Mouse (Mus musculus) kidney, postnatal 25 days (tissue): Measurements from ENCODE around the gene Col27a1.

Experiments used
- DNase-seq, 2 experiments: peaks; one replicate each; pipeline ENCODE4 v3.0.0; 2021; ENCODE audit warnings: mixed read lengths in 2 of 2

Col27a1 gene

DNA sequence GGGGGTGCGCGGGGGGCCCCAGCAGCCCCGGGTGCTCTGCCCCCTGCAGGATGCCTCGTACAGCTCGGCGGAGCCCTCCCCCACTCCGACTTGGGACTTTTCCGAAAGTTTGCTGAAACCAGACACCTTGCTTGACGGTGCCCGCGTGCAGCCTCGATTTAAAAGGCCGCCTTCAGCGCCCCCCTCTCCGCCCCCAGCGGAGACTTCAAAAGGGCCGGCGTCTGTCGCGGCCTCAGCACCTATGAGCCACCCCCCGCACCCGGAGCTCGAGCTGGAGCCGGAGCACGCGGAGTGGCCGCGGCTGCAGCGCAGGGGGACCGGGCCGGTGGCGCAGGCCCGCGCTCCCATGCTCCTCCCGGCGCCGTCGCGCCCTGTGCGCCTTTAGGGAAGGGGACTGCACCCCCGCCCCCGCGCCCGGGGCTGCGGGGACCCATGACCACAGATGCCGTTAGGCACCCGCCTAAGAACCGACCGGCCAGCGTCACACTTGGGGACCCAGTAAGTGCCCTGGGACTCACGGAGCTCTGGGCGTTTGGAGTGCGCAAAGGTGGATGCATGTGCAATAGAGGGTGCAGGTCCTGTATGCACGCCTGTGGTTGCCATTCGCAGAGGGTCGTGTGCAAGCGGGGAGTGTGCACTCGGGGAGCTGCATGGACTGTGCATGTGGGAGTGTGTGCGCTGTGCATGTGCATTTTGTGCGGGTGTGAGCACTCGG lies at the start of gene Col27a1:
Gene Col27a1, plus strand, starts transcription at position 98 of the 715 bp plus-strand sequence.
- DNase-seq = no peak

DNA sequence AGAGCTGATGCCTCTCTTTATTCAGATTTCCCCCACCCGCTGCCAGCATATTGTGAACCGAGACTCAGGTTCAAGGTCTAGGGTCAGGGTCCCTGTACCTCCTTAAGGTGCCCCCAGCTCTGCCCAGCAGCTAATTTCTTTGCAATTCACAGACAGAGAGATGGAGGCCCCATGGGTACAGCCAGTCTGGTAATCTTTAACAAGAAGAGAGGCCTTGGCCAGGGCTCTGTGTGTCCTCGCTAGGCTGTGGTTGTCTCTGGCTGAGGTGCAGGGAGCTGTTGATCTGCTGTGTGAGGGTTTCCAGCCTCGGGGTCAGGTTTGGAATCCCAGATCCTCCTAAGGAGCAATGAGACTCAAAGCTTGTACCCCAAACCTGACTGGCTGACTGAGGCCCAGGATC lies 48.2 kb upstream of the Col27a1 start:
- DNase-seq = peak; percentile 59 to 84

DNA sequence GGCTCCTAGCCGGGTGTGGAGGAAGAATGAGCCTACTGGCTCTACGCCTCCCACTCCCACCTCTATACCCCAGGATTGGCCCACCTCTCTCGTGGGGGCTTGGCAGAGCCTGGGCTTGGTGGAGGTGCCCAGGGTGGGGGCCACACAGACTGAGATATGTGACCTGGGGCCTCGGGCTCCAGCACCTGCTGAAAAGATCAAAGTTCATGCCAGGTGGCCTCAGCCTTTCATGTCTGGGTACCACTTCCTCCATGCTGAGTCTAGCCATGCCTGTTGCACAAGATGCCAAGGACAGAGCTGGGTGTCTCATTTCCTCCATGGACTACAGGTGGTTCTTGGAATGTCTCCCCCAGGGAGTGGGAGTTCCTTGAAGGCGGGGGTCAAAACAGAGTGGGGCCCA lies 47.5 kb upstream of the Col27a1 start:
- DNase-seq = no peak

DNA sequence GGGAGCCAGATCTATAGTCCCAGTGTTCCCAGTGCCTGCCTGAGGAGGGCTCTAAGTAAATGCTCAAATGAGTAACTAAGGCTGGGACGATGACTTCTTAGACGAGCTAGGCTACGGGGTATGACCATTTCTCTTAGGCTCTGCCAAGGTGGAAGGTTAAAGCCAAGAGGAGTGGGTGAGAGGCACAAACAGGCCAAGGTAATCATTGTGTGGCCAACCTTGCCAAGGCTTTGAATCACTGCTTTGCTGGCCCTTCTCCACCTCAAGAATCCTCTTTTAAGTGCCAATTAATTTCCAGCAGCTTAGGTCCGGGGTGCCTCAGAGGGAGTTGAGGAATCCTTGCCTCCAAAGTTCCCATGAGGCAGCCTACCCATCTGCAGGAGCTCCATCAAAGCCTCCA lies 43.7 kb upstream of the Col27a1 start:
- peak; percentile 52 to 64 for DNase-seq

DNA sequence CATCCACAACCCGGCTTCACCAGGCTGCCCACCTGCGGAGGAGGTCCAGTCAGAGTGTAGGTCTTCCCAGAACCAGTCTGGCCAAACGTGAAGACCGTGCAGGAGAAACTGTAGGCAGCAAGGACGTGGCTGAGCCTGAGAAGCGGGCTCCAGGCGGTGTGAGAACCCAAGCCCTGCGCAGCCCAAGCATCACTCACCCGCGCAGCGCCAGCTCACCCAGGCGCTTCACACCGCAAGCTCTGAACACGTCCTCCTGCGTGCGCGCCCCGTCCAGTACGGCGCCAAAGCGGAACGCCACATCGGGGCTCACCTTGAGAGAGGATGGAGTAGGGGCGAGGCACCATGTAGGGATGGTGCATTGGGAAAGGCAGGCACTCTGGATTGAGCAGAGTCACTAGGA lies 42.7 kb upstream of the Col27a1 start:
- DNase-seq = peak in 1 of 2 experiments; percentile 35

DNA sequence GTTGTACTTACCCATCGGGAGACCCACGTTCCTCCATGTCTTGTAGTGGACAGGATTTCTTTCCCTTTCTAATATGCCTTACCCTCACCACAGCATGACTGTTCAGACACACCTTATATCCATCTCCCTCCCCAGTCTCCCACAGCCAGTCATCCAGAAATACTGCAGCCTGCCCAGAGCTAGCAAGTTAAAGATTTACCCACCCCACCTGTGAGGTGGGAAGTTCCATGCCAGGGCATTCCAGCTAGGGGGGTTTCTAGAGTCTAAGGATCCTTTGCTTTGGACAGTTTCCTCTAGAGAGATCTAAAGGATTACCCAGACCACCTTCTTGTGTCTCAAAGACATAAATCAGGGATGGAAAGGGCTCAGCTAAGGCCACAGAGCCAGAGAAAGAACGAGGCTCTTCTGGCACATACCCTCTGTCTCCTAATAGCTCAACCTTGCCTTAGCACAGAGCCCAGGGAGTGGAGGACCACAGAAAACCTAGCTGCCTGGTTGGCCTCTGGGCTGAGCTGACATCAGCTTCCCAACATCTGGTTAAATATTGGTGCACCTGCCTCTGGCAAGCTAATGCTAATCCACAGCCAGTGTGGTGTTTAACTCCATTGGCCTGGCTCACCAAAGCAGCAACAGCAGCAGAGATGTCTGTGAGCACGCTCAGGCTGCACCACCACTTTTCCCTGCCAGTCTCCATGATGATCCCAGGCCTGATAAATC lies 41.7 kb upstream of the Col27a1 start, which contains the start of gene Kif12:
Gene Kif12, minus strand, starts transcription at position 163 of the 717 bp plus-strand sequence.
- peak; percentile 85 to 94 for DNase-seq

DNA sequence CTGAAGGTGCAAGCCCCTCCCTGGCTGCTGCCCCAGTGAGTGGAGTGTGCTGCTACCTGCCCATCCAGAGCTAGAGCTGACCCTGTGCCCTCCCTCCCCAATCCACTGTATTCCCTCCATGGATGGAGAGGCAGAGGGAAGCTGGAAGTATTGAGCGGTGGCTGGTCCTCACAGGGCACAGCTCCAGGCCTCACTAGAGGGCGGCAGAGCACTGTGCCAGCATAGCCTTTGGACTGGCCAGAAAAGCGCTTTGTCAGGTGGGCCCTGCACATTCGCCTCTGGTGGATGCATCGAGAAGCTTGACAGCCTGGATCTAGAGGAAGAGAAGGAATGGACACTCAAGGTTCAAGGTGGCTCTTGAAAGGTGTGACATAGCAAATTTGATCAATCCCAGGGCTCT lies 32.2 kb upstream of the Col27a1 start:
- peak; percentile 82 to 86 for DNase-seq

DNA sequence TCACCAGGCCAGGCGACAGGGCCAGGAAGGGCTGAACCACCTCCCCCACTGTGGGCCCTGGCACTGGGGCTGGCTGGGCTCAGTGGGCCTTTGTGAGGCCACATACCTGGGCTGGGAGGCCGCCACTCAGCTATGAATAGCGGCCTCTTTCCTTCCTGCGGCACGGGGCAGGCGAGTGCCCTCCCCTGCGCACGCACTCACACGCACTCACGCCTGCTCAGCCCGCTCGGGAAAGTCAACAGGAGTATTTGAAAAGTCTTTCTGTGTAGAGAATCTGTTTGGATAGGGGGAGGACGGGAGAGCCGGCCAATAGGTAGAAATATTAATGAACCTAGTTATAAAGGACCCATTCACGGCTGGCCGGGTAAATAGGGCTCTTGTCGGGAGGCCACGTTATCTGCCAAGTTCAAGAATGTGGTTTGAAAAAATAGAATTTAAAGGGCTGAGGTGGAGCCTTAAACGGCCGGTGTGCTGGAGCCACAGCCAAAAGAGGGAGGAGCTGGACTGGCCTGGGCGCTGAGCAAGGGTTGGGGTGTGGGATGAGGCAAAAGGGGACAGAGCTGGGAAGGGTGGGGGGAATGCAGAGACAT lies 27.4 kb upstream of the Col27a1 start:
- DNase-seq = peak in 1 of 2 experiments; percentile 16

DNA sequence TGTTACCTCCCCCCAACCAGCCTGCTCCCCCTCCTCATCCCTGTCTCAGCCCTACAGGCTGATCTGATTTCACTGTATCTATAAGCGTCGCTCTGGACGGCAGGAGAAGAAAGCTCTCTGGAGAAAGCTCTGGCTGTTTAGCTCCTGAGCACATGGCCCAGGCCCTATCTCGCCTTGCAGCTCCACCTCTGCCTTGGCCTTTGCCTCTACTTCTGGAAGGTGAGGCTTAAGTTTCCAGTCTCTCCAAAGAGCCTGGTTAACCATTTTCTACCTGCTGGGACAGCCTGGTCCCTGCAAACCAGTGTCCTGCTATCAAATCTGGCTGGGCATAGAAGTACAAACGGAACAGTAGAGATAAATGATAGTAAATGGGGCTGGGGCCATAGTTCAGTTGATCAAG lies 22.2 kb upstream of the Col27a1 start:
- DNase-seq = no peak

DNA sequence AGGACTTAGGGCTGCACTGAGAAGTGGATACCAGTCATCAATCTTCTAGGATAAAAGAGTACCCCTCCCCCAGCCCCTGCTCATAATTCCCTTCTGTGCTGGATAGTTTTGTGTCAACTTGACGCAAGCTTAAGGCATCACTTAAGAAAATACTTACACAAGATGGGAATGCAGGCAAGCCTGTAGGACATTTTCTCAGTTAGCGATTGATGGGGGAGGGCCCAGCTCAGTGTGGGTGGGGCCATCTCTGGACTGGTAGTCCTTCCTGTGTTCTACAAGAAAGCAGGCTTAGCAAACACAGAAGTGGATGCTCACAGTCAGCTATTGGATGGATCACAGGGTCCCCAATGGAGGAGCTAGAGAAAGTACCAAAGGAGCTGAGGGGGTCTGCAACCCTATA lies 19.4 kb upstream of the Col27a1 start:
- DNase-seq = no peak

DNA sequence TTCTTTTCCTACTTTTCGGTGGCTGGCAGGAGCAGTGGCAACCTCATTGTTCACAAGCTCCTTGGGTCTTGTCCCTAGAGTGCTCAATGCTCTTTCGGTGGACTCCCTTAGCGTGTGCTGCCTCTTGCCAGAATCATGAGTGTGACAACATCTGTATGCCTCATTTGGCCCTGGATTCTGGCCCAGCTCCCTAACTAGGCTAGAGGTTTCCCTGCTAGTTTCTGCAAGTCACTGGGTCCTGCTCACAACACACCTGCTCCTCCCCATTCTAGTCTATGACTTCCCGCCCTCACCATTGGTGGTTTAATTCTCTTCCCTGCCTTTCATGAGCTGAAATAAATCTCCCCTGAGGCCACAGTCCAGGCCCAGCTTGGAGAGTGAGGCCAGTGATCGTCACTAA lies 14.4 kb upstream of the Col27a1 start:
- DNase-seq = no peak

DNA sequence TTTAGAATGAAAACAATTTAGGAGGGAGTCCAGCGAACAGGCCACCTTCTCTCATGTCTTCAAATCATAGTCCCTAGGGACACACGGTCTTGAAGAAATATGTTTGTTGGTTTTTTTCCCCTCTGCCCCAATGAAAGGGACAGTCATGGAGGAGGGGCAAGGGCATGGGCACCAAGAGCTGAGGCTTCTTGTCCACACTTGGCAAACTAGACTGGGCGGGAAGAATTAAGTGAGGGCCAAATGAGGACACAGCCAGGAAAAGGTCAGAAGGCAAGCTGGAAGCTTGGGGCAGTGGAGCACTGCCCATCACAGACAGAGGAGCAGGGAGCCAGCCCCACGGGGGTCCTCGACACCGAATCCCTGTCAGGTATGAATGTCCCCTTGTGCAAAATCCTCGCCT lies 9.9 kb upstream of the Col27a1 start:
- peak in 1 of 2 experiments; percentile 36 for DNase-seq

DNA sequence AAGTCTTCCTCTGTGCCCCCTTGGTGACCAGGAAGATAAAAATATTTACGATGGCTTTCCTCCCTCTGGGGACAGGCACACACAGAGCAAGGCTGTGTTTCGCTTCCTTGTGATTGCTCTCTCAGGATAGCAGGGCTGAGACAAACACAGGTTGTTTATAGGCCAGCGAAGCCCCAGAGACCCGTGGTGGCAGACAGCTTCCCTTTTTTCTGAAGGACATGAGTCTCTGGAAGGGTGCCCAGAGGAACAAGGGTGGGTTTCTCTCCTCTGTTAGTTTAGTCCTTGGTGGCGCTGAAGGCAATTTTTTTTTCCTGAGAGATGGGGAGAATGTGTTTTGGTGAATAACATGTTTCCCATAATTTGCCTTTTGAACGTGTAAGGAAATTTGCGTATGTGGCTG lies 8.2 kb upstream of the Col27a1 start:
- DNase-seq = no peak

DNA sequence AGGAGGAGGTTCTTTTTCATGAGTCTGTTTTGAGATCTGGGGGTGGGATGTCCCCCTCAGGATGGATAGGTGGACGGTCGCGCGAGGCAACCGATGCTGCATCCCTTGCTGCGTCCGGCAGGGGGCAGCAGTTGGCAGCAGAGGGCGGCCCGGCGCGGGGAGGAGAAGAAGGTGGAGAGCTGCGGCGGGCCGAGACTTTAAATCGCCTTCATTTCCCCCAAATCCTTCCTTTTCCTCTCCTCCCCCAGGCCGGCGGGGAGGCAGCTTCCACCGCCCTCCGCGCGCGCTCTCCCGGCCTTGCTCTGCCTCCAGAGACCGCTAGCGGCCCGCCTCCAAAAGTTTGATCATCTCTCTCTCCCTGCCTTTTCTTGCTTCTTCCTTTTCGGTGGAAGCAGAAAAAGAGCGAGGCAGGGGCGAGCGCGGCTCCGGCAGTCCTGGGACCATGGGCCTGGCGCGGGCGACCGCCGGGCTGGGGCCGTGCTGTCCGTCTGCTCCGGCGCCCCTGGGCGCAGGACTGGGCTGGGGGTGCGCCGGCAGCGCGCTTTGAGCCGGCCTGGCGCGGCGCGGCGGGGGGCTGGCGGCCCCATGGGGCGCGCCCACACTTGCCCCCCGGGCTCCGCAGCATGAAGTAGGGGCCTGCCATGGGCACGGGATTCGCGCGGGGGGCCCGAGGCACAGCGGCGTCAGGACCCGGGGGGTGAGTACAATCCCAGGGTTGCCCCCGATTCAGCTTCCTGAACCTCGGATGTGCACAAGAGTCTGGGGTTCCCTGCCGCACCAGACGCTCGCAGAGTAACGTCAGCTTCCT lies 1.6 kb downstream of the Col27a1 start:
- peak; percentile 83 to 86 for DNase-seq

DNA sequence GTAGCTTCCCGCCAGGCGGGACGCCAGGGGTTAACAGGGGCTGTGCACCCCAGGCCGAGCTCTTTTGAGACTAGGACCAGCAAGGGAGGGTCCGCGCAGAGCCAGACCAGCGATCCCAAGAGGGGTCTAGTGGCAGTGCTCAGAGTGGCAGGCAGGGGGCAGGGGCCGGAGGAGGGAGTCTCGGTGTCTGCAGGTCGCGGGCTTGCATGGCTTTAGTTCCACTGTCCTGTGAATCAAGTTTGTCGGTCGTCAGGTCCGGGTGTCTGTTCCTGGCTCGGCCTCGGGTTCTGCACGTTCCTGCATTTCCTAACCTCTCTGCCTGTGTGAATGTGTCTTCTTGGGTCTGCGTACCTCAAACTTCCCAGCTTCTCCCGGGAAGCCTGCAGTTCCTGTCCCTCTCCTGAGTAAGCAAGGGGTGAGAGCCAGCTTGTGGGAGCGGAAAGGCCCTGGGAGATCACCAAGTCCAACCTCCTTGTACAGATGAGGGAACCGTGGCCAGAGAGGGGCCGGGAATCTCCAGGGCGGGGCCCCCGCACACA lies 2.3 kb downstream of the Col27a1 start:
- peak; percentile 61 to 82 for DNase-seq

DNA sequence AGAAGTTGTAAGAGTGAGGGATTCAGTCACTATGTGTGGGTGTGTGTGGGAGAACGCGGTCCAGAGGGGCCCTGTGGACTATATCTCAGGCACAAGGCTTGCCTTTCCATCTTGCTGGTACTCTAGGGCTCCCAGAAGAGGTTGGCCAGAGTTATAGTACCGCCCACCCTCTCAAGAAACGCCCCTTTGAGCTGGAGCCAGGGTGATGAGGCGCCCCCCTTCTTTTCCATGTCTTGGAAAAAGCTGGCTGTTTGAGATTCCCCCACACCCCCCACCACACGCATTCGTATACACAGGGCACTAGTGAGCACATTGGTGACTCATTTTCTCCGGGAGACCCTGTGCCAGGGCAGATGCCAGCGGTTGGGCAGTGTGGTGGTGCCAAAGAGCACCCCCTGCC lies 2.8 kb downstream of the Col27a1 start:
- DNase-seq = peak in 1 of 2 experiments; percentile 86

DNA sequence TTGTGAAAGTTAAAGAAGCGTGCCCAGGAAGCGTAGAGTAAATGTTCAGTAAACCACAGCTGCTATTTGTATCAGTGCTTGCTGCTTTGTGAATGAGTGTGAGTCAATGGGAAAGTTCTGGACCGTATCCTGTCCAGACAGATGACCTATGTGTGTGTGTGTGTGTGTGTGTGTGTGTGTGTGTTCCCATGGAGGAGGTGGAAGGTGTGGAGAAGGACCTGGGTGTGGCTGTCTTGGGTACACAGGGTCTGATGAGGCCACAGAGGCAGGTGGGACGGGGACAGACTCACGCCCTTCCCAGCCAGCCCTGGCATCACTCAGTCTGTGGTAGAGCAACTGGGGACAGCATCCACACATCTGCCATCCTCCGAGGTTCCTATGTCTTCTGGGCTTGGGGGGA lies 3.7 kb downstream of the Col27a1 start:
- DNase-seq = no peak

DNA sequence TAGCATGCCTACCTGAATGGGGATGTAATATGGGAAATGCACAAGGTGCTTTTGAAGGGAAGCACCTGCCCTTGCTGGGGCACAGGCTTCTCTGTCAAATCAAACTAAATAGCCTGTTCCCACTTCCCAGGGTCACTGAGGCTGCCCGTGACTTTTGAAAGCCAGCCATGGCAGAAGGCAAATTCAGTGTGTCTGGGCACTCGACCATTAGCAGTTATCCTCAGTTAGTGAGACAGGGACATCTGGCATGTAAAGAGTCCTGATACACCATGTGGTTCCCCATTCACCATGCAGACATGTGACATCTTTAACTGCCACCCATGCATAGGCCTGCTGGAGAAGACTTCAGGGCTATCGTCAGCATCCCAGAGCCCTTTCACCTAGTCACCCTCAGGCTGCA lies 5.3 kb downstream of the Col27a1 start:
- no peak for DNase-seq

DNA sequence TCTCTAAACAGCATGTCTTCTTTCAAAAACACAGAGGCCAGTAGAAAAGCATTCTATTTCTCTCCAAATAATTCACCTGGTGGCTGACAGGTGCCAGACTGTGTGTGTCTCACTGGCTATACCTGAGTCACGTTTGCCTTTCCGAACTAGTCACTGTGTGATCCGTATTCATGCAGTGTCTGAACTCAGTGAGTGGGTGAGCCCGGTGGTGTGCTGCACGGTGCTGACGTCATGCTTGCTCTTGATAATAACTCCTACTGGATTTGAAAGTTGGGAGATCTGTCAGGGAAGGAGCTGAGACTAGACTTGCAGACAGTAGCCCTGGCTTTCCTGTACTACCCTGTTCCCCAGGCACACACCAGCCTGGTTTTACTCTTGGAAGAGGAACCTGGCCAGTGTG lies 5.8 kb downstream of the Col27a1 start:
- DNase-seq = no peak

DNA sequence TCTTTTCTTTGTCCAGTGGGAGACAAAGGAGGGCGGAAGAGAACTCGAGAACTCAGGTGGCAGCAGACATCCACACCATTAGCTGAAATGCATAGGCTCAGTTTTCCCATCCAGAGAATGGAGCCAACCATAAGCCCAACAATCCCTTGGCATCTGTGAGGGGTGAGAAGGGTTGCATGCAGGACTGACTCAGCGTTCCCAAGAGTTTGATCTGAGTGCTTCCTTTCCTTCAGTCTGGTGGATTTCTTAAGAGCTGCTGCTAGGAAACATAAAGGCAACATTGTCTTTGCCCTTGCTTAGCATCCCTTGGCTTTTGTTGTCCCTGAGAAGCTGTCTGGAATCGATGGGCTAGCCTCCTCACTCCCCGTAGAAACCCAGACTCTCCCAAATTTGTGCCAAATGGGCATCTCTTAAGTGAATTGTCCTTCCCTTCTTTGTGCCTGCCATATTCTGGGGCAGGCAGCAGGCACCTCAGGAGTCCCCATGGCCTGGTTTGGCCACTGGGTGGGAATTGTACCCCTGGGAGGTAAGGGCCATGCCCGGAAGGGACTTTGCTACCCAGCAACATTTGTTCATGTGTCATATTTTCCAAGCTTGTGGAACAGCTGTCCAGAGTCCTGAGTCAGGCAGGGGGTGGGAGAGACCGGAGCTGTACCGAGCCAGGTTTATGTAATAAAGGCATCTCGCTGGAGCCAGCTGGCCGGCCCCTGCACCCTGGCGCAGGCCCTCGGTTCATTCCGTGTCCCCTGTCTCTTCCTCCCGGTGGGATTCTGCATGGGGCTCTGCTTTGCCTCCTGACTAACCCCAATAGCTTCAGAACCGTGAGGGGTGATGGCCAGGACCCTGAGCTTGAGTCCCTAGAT lies 7.5 kb downstream of the Col27a1 start:
- DNase-seq = peak; percentile 59 to 94

DNA sequence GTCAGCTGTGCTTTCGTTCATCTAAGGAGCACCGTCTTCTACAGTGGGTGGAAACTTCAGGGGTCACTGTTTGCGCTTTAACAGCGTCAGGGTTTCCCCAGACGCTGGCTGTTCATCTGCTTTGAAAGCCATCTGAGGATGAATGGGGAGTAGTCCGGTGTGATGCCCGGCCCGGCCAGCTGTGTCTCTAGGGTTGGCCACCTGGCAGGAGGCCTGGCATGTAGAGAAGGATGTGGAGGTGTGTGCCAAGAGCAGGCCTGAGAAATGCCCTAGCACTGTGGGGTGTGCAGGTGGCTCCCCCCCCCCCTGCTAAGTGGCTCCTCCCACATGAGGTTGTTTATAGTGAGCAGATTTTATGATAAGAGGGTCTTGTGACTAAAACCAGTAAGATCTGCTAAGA lies 8.4 kb downstream of the Col27a1 start:
- peak; percentile 51 to 86 for DNase-seq

DNA sequence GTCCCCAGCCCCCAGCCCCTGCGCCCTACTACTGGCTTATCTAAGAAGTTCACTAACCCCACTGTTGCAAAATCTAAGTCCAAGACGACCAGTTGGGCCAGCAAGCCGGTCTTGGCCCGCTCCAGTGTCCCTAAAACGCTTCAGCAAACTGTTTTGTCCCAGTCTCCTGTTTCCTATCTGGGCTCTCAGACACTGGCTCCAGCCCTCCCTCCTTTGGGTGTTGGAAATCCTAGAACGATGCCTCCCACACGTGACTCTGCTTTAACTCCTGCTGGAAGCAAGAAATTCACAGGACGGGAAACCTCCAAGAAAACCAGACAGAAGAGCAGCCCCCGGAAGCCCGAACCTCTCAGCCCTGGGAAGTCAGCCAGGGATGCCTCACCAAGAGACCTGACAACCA lies 11.6 kb downstream of the Col27a1 start:
- DNase-seq = no peak
